Mouse (Mus musculus) lung, adult 2 months (tissue): Measurements from ENCODE around the gene Sertad4.

Experiments
- CTCF ChIP-seq: fragments of 200-500 bp; IDR thresholded peaks from 2 replicates; pipeline ENCODE4 v1.5.1; 2011; ENCODE audit warnings: mild to moderate bottlenecking, low read length, control low read depth; ENCODE audit not compliant: insufficient read depth
- POLR2A ChIP-seq: fragments of 200-500 bp; IDR thresholded peaks from 2 replicates; pipeline ENCODE4 v1.6.1; 2011; ENCODE audit warnings: low read depth, mild to moderate bottlenecking, control low read depth, low read length, borderline replicate concordance; ENCODE audit errors: extremely low read depth

DNA sequence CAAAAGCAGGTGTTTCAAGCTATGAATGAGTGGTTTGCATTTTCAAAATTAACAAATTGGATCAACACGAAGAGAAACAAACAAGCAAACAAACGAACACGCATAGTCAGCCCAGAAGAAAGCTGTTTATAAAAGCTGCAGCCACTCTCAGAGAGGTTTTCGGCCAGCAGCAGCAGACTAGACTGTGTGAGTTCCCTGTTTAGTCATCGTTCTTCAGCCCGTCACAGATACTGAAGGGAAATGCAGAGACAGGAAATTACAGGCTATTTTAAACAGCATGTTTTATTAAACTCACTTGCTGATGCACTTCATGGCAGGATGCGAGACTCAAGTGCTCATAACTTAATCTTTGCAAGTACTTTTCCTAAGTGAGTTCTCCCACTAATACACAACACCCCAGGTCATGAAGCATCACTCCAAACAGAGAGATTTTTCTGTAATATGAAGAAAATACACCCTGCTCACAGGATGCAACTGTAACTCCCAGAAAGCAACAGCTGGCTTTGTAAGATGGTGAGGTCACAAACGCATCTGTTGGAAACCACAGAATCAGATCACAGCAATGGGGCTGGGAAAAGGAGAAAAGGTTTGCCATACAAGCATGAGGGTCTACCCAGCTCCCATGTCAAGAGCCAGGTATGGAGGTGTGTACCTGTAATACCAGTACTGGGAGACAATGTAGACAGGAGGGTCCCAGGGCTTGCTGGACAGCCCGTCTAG is 14.3 kb downstream of the Sertad4 start:
- no peak for TF ChIP-seq CTCF
- TF ChIP-seq POLR2A = no peak
